Mouse (Mus musculus): ENCODE measurements around the gene Unc13d. TPM values are rescaled to one million over a fixed set of nuclear protein-coding genes. Genes with fewer than 3 reads are reported as not detected.

Unc13d gene
- polyA plus RNA-seq, 1 experiment from 2014 or later: 0.84 TPM

DNA sequence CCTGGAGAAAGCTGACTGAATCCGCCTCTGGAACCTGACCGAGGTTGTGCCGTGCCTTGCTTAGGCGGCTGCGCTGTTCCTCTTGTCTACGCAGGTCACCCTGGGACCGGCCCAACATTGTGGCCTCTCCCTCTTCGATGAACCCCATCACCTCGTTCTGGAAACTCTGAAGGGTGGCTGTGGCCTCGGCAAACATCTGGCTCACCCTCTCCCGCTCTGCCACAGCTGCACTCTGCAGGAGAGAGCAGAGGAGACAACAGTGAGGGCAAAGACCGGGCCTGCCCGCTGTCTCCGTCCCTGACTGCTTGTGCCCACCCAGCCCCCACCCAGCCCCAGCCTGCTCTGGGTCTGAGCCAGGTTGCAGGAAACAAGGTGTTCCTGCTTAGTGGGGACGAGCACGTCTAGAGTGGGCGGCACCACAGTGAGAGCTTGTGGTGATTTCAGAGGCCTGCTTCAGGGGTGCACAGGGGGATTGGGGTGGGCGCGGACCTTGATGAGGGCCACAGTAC lies 30.1 kb upstream of the Unc13d start:
- Histone ChIP-seq H3K27ac (no peak overlapping the region), H3K36me3 (ENCODE audit: poor library complexity, severe bottlenecking) (no peaks in the 10 kb centered on the region), H3K4me2 (no peak overlapping the region), H3K9me3 (replicated peaks) (no peaks in the 10 kb centered on the region), H3K4me3 (no peak overlapping the region), H3K4me1 (peaks cover 50% of the 10 kb centered on the region), H3K9ac (no peak overlapping the region), H3K27me3 (peaks cover 72% of the 10 kb centered on the region)
- no peak for ATAC-seq
- WGBS: 10% methylated on average over 19 of the region's 19 CpGs

- Histone ChIP-seq H3K9me3 (replicated peaks) (no peaks in the 10 kb centered on the region), H3K4me1 (peaks cover 54% of the 10 kb centered on the region), H3K27ac (no peak overlapping the region), H3K4me2 (no peak overlapping the region), H3K9ac (peak overlapping the region; percentile 14; the same call in 1 of the 2 replicates), H3K36me3 (ENCODE audit: poor library complexity, severe bottlenecking) (no peaks in the 10 kb centered on the region), H3K27me3 (peaks cover 69% of the 10 kb centered on the region), H3K4me3 (no peak overlapping the region)
- ATAC-seq: no peak
- WGBS: 18% methylated on average over 14 of the region's 14 CpGs
These were observed 29.4 kb upstream of the Unc13d start for GRCm38 (mm10) chr11:116106963-116107776.

DNA sequence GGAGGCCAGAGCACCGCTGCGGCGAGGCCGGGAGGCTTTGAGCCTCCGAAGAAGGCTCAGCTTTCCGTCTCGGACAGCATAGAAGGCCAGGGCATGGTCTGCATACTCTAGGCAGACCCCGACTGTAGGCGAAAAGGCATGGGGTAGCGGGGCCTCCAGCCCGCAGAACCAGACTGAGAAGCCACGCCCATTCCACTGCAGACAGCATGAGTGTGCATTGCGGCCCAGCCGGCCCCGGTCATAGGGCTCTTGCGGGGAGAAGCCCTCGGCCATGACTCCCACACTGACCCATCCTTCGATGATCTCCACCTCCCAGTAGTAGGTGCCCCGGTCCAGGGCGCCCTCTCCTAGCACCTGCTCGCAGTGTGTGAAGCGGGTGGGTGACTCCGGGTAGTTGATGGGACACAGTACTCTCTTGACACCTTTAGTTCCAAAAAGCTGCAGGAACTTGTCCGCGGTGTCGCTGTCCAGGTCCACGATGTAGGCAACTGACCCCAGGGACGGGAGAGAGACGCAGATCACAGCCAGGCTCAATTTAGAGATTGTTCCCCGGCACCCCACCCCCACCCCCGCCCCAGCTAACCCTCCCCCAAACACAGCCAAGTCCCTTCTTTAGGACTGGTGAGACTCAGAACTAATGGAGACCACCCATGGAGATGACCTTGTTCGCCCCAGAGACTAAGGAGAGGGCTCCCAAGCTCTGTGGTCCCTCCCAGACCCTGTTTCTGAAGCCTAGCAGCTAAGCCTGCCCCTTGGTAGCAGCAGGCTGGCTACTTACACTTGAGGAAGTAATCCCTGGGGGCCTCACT lies 28.6 kb upstream of the Unc13d start:
- no peak for ATAC-seq
- WGBS: 27% methylated on average over 32 of the region's 32 CpGs

GRCm38 (mm10) chr11:116105065-116105464 lies 27.3 kb upstream of the Unc13d start:
- H3K4me3 ChIP-seq: no peak overlapping the region
- WGBS: 90% methylated on average over 2 of the region's 2 CpGs
- no peak overlapping the region for H3K27ac ChIP-seq
- peaks cover 58% of the 10 kb centered on the region for H3K4me1 ChIP-seq
- H3K9me3 ChIP-seq (replicated peaks): no peaks in the 10 kb centered on the region
- no peak for ATAC-seq
- H3K36me3 ChIP-seq (ENCODE audit: poor library complexity, severe bottlenecking): no peaks in the 10 kb centered on the region
- peaks cover 48% of the 10 kb centered on the region for H3K27me3 ChIP-seq
- no peak overlapping the region for H3K4me2 ChIP-seq
- H3K9ac ChIP-seq: no peak overlapping the region

More for the DNA sequence above, 28.6 kb upstream of the Unc13d start:
- Histone ChIP-seq H3K27me3 (peaks cover 61% of the 10 kb centered on the region), H3K9me3 (replicated peaks) (no peaks in the 10 kb centered on the region), H3K4me1 (peaks cover 61% of the 10 kb centered on the region), H3K27ac (no peak overlapping the region), H3K4me2 (peak overlapping the region; percentile 35), H3K9ac (no peak overlapping the region), H3K36me3 (ENCODE audit: poor library complexity, severe bottlenecking) (no peaks in the 10 kb centered on the region), H3K4me3 (no peak overlapping the region)

GRCm38 (mm10) chr11:116104006-116104646 lies 26.4 kb upstream of the Unc13d start:
- Histone ChIP-seq H3K36me3 (ENCODE audit: poor library complexity, severe bottlenecking) (no peaks in the 10 kb centered on the region), H3K4me1 (peaks cover 48% of the 10 kb centered on the region), H3K9me3 (replicated peaks) (no peaks in the 10 kb centered on the region), H3K27ac (no peak overlapping the region), H3K9ac (peak overlapping the region; percentile 26; the same call in 1 of the 2 replicates), H3K4me2 (no peak overlapping the region), H3K27me3 (peaks cover 38% of the 10 kb centered on the region), H3K4me3 (no peak overlapping the region)
- WGBS: 46% methylated on average over 14 of the region's 14 CpGs
- no peak for ATAC-seq

GRCm38 (mm10) chr11:116103572-116103971 lies 25.8 kb upstream of the Unc13d start:
- WGBS: 78% methylated on average over 12 of the region's 12 CpGs
- no peaks in the 10 kb centered on the region for H3K36me3 ChIP-seq (ENCODE audit: poor library complexity, severe bottlenecking)
- no peak overlapping the region for H3K9ac ChIP-seq
- H3K27ac ChIP-seq: no peak overlapping the region
- no peak for ATAC-seq
- H3K4me2 ChIP-seq: no peak overlapping the region
- peaks cover 44% of the 10 kb centered on the region for H3K4me1 ChIP-seq
- H3K9me3 ChIP-seq (replicated peaks): no peaks in the 10 kb centered on the region
- H3K27me3 ChIP-seq: peaks cover 33% of the 10 kb centered on the region
- no peak overlapping the region for H3K4me3 ChIP-seq

DNA sequence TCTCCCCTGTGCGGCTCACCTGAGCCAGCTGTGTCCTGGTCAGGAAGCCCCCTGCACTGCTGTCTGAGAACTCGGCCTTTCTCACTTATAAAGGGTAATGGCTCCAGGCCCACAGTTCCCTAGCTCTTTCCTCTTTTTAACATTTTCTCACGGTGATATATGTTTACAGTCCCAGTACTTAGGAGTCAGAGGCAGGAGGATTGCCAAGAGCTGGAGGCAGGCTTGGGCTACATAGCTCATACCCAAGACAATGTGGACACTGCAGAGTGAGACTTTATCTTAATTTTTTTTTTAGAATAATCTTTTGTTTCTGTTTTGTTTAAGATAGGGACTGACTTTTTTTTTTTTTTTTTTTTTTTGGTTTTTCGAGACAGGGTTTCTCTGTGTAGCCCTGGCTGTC lies 24.7 kb upstream of the Unc13d start:
- Histone ChIP-seq H3K27me3 (peaks cover 22% of the 10 kb centered on the region), H3K4me1 (peaks cover 37% of the 10 kb centered on the region), H3K27ac (peak overlapping the region; percentile 82), H3K9me3 (replicated peaks) (no peaks in the 10 kb centered on the region), H3K9ac (peak overlapping the region; percentile 51; the same call in 1 of the 2 replicates), H3K4me3 (no peak overlapping the region), H3K36me3 (ENCODE audit: poor library complexity, severe bottlenecking) (no peaks in the 10 kb centered on the region), H3K4me2 (no peak overlapping the region)
- 41% methylated on average over 3 of the region's 4 CpGs for WGBS
- no peak for ATAC-seq

DNA sequence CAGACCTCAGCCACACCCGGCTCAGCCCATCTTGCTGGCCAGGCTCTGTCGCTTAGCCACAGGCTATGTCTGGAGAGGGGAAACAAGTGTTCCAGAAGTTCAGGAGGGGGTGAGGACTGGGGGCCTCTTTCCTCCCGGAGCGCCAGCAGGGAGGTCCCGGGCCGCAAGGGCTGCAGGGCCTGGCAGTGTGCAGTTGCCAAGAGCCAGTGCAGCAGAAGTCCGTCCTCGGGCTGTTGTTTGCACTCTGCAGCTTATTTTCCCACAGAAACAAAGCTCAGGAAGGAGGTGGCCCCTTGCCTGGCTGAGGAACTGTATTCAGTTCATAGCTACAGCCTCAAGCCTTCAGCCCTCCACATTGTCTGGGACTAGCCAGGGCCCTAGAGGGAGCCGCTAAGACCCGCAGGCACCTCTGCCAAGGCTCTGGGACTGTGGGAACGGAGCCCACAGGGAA lies 24.2 kb upstream of the Unc13d start:
- Histone ChIP-seq H3K9ac (peak overlapping the region; percentile 51), H3K4me2 (peak overlapping the region; percentile 33), H3K4me1 (peaks cover 37% of the 10 kb centered on the region), H3K27me3 (peaks cover 17% of the 10 kb centered on the region), H3K36me3 (ENCODE audit: poor library complexity, severe bottlenecking) (no peaks in the 10 kb centered on the region), H3K9me3 (replicated peaks) (no peaks in the 10 kb centered on the region; the same call in 1 of the 2 replicates), H3K4me3 (no peak overlapping the region), H3K27ac (peak overlapping the region; percentile 82)
- ATAC-seq: peak; percentile 80
- 11% methylated on average over 11 of the region's 11 CpGs for WGBS

DNA sequence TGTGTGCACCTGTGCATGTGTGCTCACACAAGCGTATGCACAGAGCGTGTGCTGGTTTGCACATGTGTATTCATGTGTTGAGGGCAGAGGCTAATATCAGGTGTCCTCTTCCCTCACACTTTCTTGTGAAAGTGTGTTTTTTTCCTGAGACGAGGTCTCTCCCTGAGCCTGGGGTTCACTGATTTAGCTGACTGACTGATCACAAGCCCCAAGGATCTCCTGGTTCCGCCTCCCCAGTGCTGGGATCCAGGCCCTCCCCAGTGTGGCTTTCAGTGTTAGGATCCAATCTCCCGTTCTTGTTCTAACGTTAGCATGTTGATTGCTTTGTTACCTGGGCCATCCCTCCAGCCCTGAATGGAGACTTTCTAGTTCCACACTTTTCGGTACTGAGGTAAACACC lies 23.1 kb upstream of the Unc13d start:
- Histone ChIP-seq H3K27ac (peak overlapping the region; percentile 82; the same call in 1 of the 2 replicates), H3K27me3 (peaks cover 5% of the 10 kb centered on the region), H3K4me3 (no peak overlapping the region), H3K4me1 (peaks cover 27% of the 10 kb centered on the region), H3K36me3 (ENCODE audit: poor library complexity, severe bottlenecking) (no peaks in the 10 kb centered on the region), H3K9me3 (replicated peaks) (no peaks in the 10 kb centered on the region; the same call in 1 of the 2 replicates), H3K4me2 (no peak overlapping the region), H3K9ac (no peak overlapping the region)
- WGBS: 92% methylated on average over 7 of the region's 7 CpGs
- ATAC-seq: no peak

DNA sequence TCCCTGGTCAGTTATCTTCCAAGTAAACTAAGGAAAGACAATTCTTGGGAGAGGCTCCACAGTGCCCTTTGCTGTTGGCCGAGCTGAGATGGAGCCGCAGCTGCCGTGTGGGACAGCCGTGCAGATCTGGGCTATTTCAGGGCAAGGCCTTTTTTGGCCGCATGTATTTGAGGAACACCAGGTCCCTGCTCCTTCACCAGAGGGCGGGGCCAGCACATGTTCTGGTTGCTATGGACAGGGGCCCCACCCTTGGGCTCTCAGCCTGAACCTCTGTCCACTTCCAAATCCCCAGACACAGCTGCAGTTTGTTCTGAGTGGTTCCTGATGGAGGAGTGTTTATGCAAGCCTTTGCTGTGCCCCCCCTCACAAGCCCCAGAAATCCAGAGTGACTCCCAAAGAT lies 22.6 kb upstream of the Unc13d start:
- peaks cover 27% of the 10 kb centered on the region for H3K4me1 ChIP-seq
- H3K27me3 ChIP-seq: peaks cover under 1% of the 10 kb centered on the region
- no peaks in the 10 kb centered on the region; the same call in 1 of the 2 replicates for H3K9me3 ChIP-seq (replicated peaks)
- H3K27ac ChIP-seq: no peak overlapping the region
- no peak overlapping the region for H3K4me2 ChIP-seq
- no peak for ATAC-seq
- WGBS: 83% methylated on average over 6 of the region's 6 CpGs
- H3K4me3 ChIP-seq: no peak overlapping the region
- H3K36me3 ChIP-seq (ENCODE audit: poor library complexity, severe bottlenecking): no peaks in the 10 kb centered on the region
- no peak overlapping the region for H3K9ac ChIP-seq

DNA sequence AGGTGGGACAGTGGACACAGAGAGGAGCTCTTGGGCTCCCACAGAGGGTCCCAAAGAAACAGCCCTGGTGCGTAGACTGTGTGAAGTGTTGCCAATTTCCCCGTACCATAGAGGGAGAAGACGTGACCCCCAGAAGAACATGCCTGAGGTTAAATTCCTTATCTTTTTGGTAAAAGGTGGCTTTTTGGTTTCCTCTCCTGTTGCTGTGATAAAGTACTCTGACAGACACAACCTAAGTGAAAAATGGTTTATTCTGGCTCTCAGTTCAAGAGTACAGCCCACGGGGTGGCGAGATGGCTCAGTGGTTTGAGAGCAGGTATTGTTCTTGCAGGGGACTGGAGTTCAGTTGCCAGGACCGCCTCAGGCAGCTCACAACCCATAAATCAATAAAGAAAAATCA lies 21.7 kb upstream of the Unc13d start:
- Histone ChIP-seq H3K27ac (no peak overlapping the region), H3K27me3 (no peaks in the 10 kb centered on the region), H3K4me1 (peaks cover 26% of the 10 kb centered on the region), H3K9ac (no peak overlapping the region), H3K9me3 (replicated peaks) (no peaks in the 10 kb centered on the region; the same call in 1 of the 2 replicates), H3K36me3 (ENCODE audit: poor library complexity, severe bottlenecking) (no peaks in the 10 kb centered on the region), H3K4me3 (no peak overlapping the region), H3K4me2 (no peak overlapping the region)
- ATAC-seq: no peak
- 92% methylated on average over 6 of the region's 6 CpGs for WGBS
